Mouse (Mus musculus): ENCODE measurements around the gene Lpar1. TPM values are rescaled to one million over a fixed set of nuclear protein-coding genes. Genes with fewer than 3 reads are reported as not detected.

Lpar1 gene
- polyA plus RNA-seq, 2 experiments, result 0.99 to 2.5 TPM

DNA sequence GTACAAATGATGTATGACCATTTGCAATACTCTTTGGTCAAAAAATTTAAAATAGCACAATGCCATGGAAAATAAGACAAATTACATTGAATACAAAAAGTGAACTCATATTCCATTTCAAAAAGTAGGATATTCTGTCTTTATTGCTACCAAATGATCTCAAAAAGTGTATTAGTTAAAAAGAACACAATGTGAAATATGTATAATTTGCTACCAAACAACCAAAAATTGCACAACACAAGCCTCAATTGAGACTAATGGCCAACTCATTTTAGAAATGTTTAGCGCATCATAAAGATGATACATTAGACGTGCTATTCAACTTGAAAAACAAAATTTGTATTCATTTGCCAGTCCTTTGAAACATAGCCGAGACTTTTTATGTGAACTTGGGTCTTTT is 104.9 kb downstream of the Lpar1 start:
- H3K4me2 ChIP-seq (ENCODE audit: low read depth), result no peak overlapping the region
- H3K4me1 ChIP-seq (replicated peaks; ENCODE audit: control insufficient read depth in 2 of 2, insufficient read depth in 2 of 2, low read length in 1 of 2), result no peaks in the 10 kb centered on the region
- ATAC-seq (ENCODE audit: insufficient read depth) (no peak), DNase-seq (ENCODE audit: low read depth in 3 of 3, low spot score in 3 of 3) (no peak)
- TF ChIP-seq EP300 (IDR thresholded peaks at IDR 0.05; ENCODE audit: low read depth) (no peak), CTCF (IDR thresholded peaks at IDR 0.05; ENCODE audit: low read depth) (no peak)
- no peaks in the 10 kb centered on the region for H3K36me3 ChIP-seq (replicated peaks; ENCODE audit: control insufficient read depth, insufficient read depth, low read depth)
- no peaks in the 10 kb centered on the region for H3K27me3 ChIP-seq (ENCODE audit: control insufficient read depth, insufficient read depth, low read length)
- H3K27ac ChIP-seq, result no peak overlapping the region
- no peak overlapping the region for H3K4me3 ChIP-seq (ENCODE audit: insufficient read depth in 1 of 2, low read depth in 2 of 2, low read length in 2 of 2)
- no peaks in the 10 kb centered on the region for H3K9me3 ChIP-seq (ENCODE audit: control insufficient read depth, low read length)
- 79% methylated on average over 3 of the region's 3 CpGs for WGBS (ENCODE audit: insufficient replicate concordance)
- no peak overlapping the region for H3K9ac ChIP-seq (replicated peaks)

DNA sequence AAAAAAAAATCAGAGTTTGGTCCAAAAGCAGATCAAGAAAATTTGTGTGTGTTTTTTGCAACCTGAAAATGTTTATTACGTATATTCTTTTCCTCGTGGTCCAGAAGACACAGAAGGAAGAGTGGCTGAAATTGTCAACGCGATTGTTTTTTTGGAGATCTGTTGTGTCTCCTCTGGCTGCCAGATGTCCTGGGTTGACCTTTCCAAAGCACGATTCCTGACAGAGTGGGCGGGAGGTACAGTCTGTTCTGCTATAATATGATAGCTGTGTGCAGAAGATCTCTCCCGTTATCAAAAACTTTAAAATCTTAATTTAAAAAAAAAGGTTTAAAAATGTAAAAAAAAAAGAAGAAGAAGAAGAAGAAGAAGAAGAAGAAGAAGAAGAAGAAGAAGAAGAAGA is 105.9 kb downstream of the Lpar1 start:
- H3K27ac ChIP-seq, result no peak overlapping the region

GRCm38 (mm10) chr4:58445846-58446245 is 107.9 kb downstream of the Lpar1 start:
- DNase-seq (ENCODE audit: low read depth in 3 of 3, low spot score in 3 of 3) (no peak), ATAC-seq (ENCODE audit: insufficient read depth) (no peak)
- Histone ChIP-seq H3K27ac (no peak overlapping the region), H3K36me3 (replicated peaks; ENCODE audit: control insufficient read depth, insufficient read depth, low read depth) (no peaks in the 10 kb centered on the region), H3K9ac (replicated peaks) (no peak overlapping the region), H3K4me1 (replicated peaks; ENCODE audit: control insufficient read depth in 2 of 2, insufficient read depth in 2 of 2, low read length in 1 of 2) (no peaks in the 10 kb centered on the region), H3K9me3 (ENCODE audit: control insufficient read depth, low read length) (no peaks in the 10 kb centered on the region), H3K27me3 (ENCODE audit: control insufficient read depth, insufficient read depth, low read length) (no peaks in the 10 kb centered on the region), H3K4me3 (ENCODE audit: insufficient read depth in 1 of 2, low read depth in 2 of 2, low read length in 2 of 2) (no peak overlapping the region), H3K4me2 (ENCODE audit: low read depth) (no peak overlapping the region)
- WGBS (ENCODE audit: insufficient replicate concordance), result 57% methylated on average over 6 of the region's 6 CpGs
- TF ChIP-seq EP300 (IDR thresholded peaks at IDR 0.05; ENCODE audit: low read depth) (no peak), CTCF (IDR thresholded peaks at IDR 0.05; ENCODE audit: low read depth) (no peak)

More for the DNA sequence above, 105.9 kb downstream of the Lpar1 start:
- no peaks in the 10 kb centered on the region for H3K36me3 ChIP-seq (replicated peaks; ENCODE audit: control insufficient read depth, insufficient read depth, low read depth)
- ATAC-seq (ENCODE audit: insufficient read depth), result no peak
- H3K27me3 ChIP-seq (ENCODE audit: control insufficient read depth, insufficient read depth, low read length), result no peaks in the 10 kb centered on the region
- no peak overlapping the region for H3K4me2 ChIP-seq (ENCODE audit: low read depth)
- DNase-seq (ENCODE audit: low read depth in 3 of 3, low spot score in 3 of 3), result no peak
- WGBS (ENCODE audit: insufficient replicate concordance), result 63% methylated on average over 7 of the region's 7 CpGs
- no peak overlapping the region for H3K4me3 ChIP-seq (ENCODE audit: insufficient read depth in 1 of 2, low read depth in 2 of 2, low read length in 2 of 2)
- no peaks in the 10 kb centered on the region for H3K4me1 ChIP-seq (replicated peaks; ENCODE audit: control insufficient read depth in 2 of 2, insufficient read depth in 2 of 2, low read length in 1 of 2)
- no peak overlapping the region for H3K9ac ChIP-seq (replicated peaks)
- TF ChIP-seq CTCF (IDR thresholded peaks at IDR 0.05; ENCODE audit: low read depth) (no peak), EP300 (IDR thresholded peaks at IDR 0.05; ENCODE audit: low read depth) (no peak)
- no peaks in the 10 kb centered on the region for H3K9me3 ChIP-seq (ENCODE audit: control insufficient read depth, low read length)

GRCm38 (mm10) chr4:58442338-58442737 is 111.4 kb downstream of the Lpar1 start:
- Histone ChIP-seq H3K9me3 (ENCODE audit: control insufficient read depth, low read length) (no peaks in the 10 kb centered on the region), H3K4me2 (ENCODE audit: low read depth) (no peak overlapping the region), H3K9ac (replicated peaks) (no peak overlapping the region), H3K27ac (no peak overlapping the region), H3K36me3 (replicated peaks; ENCODE audit: control insufficient read depth, insufficient read depth, low read depth) (no peaks in the 10 kb centered on the region), H3K4me1 (replicated peaks; ENCODE audit: control insufficient read depth in 2 of 2, insufficient read depth in 2 of 2, low read length in 1 of 2) (no peaks in the 10 kb centered on the region), H3K27me3 (ENCODE audit: control insufficient read depth, insufficient read depth, low read length) (no peaks in the 10 kb centered on the region), H3K4me3 (ENCODE audit: insufficient read depth in 1 of 2, low read depth in 2 of 2, low read length in 2 of 2) (no peak overlapping the region)
- DNase-seq (ENCODE audit: low read depth in 3 of 3, low spot score in 3 of 3) (no peak), ATAC-seq (ENCODE audit: insufficient read depth) (no peak)
- TF ChIP-seq EP300 (IDR thresholded peaks at IDR 0.05; ENCODE audit: low read depth), result no peak
- no peak for TF ChIP-seq CTCF (IDR thresholded peaks at IDR 0.05; ENCODE audit: low read depth)
- 32% methylated on average over 5 of the region's 5 CpGs for WGBS (ENCODE audit: insufficient replicate concordance)

GRCm38 (mm10) chr4:58438654-58439053 is 115.0 kb downstream of the Lpar1 start:
- Histone ChIP-seq H3K36me3 (replicated peaks; ENCODE audit: control insufficient read depth, insufficient read depth, low read depth) (no peaks in the 10 kb centered on the region), H3K9ac (replicated peaks) (no peak overlapping the region), H3K4me2 (ENCODE audit: low read depth) (no peak overlapping the region), H3K27me3 (ENCODE audit: control insufficient read depth, insufficient read depth, low read length) (no peaks in the 10 kb centered on the region), H3K9me3 (ENCODE audit: control insufficient read depth, low read length) (no peaks in the 10 kb centered on the region), H3K4me3 (ENCODE audit: insufficient read depth in 1 of 2, low read depth in 2 of 2, low read length in 2 of 2) (no peak overlapping the region), H3K4me1 (replicated peaks; ENCODE audit: control insufficient read depth in 2 of 2, insufficient read depth in 2 of 2, low read length in 1 of 2) (no peaks in the 10 kb centered on the region), H3K27ac (no peak overlapping the region)
- TF ChIP-seq EP300 (IDR thresholded peaks at IDR 0.05; ENCODE audit: low read depth), result no peak
- no peak for TF ChIP-seq CTCF (IDR thresholded peaks at IDR 0.05; ENCODE audit: low read depth)
- ATAC-seq (ENCODE audit: insufficient read depth), result no peak
- DNase-seq (ENCODE audit: low read depth in 3 of 3, low spot score in 3 of 3), result no peak
- WGBS (ENCODE audit: insufficient replicate concordance), result 68% methylated on average over 7 of the region's 7 CpGs
